Mouse (Mus musculus): Measurements from ENCODE around the gene Fam47e. TPM values are rescaled to one million over a fixed set of nuclear protein-coding genes. Genes with fewer than 3 reads are reported as not detected.
"Not testable (repeated sequence)": the region's sequence is repeated elsewhere in the genome, so short reads cannot be mapped to it uniquely, and the experiment has no call there.

Gene Fam47e
- polyA plus RNA-seq (2015; fragmentation: Nextera tagmentation; extraction: Ambion mirVana): 0.42 and 0.69 TPM in 2 replicates

- no peak within 1 kb of the TSS for H3K9ac ChIP-seq (replicated peaks)
- H3K27ac ChIP-seq (replicated peaks): no peak within 1 kb of the TSS
- H3K9me3 ChIP-seq: no peaks in the 10 kb centered on the region
- 75% methylated on average over 16 of the region's 16 CpGs for WGBS
- H3K27me3 ChIP-seq: no peaks in the 10 kb centered on the region
- H3K36me3 ChIP-seq: no peaks in the 10 kb centered on the region
- no peaks in the 10 kb centered on the region for H3K4me1 ChIP-seq
- no peak within 1 kb of the TSS for H3K4me2 ChIP-seq (replicated peaks)
- peak; percentile 74 for ATAC-seq (replicated peaks)
- H3K4me3 ChIP-seq: no peak within 1 kb of the TSS
Measured at GRCm38 (mm10) chr5:92554891-92555511, at the start of gene Fam47e. Gene Fam47e, plus strand, starts transcription at chr5:92555069.

GRCm38 (mm10) chr5:92505402-92505865 is 49.4 kb upstream of the Fam47e start:
- Histone ChIP-seq H3K27ac (replicated peaks) (peak overlapping the region; percentile 99), H3K4me1 (peaks cover 27% of the 10 kb centered on the region), H3K36me3 (no peaks in the 10 kb centered on the region), H3K4me3 (peak overlapping the region; percentile 79), H3K27me3 (no peaks in the 10 kb centered on the region), H3K4me2 (replicated peaks) (peak overlapping the region; percentile 64), H3K9me3 (no peaks in the 10 kb centered on the region), H3K9ac (replicated peaks) (peak overlapping the region; percentile 93)
- WGBS: under 1% methylated on average over 48 of the region's 48 CpGs
- peak; percentile 97 for ATAC-seq (replicated peaks)

GRCm38 (mm10) chr5:92506301-92506729 is 48.6 kb upstream of the Fam47e start:
- ATAC-seq (replicated peaks): no peak; the same call in 1 of the 2 replicates
- WGBS: 19% methylated on average over 4 of the region's 4 CpGs

GRCm38 (mm10) chr5:92506733-92507132 is 48.1 kb upstream of the Fam47e start, which contains the start of gene Scarb2:
Gene Scarb2, minus strand, starts transcription at chr5:92506833.
- Histone ChIP-seq H3K9me3 (no peaks in the 10 kb centered on the region), H3K9ac (replicated peaks) (peak within 1 kb of the TSS; percentile 93), H3K4me2 (replicated peaks) (peak within 1 kb of the TSS; percentile 64), H3K4me3 (peak within 1 kb of the TSS; percentile 79), H3K27me3 (no peaks in the 10 kb centered on the region), H3K4me1 (peaks cover 27% of the 10 kb centered on the region), H3K27ac (replicated peaks) (peak within 1 kb of the TSS; percentile 99), H3K36me3 (no peaks in the 10 kb centered on the region)
- no peak for ATAC-seq (replicated peaks)

More at GRCm38 (mm10) chr5:92506301-92506729, 48.6 kb upstream of the Fam47e start:
- peak overlapping the region; percentile 99 for H3K27ac ChIP-seq (replicated peaks)
- peak overlapping the region; percentile 79 for H3K4me3 ChIP-seq
- peaks cover 27% of the 10 kb centered on the region for H3K4me1 ChIP-seq
- H3K27me3 ChIP-seq: no peaks in the 10 kb centered on the region
- 0 out of 2 replicates have a peak overlapping the region, but pooled peaks have one; percentile 93 for H3K9ac ChIP-seq (replicated peaks)
- H3K36me3 ChIP-seq: no peaks in the 10 kb centered on the region
- no peaks in the 10 kb centered on the region for H3K9me3 ChIP-seq
- H3K4me2 ChIP-seq (replicated peaks): peak overlapping the region; percentile 64

- no peak for ATAC-seq (replicated peaks)
- no peak overlapping the region for H3K27ac ChIP-seq (replicated peaks)
- 90% methylated on average over 5 of the region's 5 CpGs for WGBS
- H3K4me2 ChIP-seq (replicated peaks): no peak overlapping the region
- no peaks in the 10 kb centered on the region for H3K36me3 ChIP-seq
- peaks cover 14% of the 10 kb centered on the region for H3K4me1 ChIP-seq
- no peak overlapping the region for H3K4me3 ChIP-seq
- no peaks in the 10 kb centered on the region for H3K9me3 ChIP-seq
- no peak overlapping the region for H3K9ac ChIP-seq (replicated peaks)
- no peaks in the 10 kb centered on the region for H3K27me3 ChIP-seq
Measured at GRCm38 (mm10) chr5:92508853-92509252, 46.0 kb upstream of the Fam47e start.

DNA sequence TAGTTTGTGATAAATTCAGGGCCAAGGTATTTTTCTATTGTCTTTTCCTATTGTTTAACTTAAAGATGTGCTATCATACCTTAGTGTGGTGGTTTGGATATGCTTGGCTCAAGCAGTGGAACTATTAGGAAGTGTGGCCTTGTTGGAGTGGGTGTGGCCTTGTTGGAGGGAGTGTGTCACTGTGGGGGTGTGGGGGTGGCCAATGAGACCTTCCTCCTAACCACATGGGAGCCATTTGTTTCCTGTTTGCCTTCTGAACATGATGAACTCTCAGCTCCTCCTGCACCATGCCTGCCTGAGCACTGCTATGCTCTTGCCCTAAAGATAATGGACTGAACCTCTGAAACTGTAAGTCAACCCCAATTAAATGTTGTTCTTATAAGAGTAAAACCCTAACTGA is 43.6 kb upstream of the Fam47e start:
- Histone ChIP-seq H3K4me1 (peaks cover 4% of the 10 kb centered on the region), H3K4me2 (replicated peaks) (no peak overlapping the region), H3K4me3 (no peak overlapping the region), H3K27ac (replicated peaks) (no peak overlapping the region), H3K9me3 (no peaks in the 10 kb centered on the region), H3K36me3 (no peaks in the 10 kb centered on the region), H3K27me3 (no peaks in the 10 kb centered on the region), H3K9ac (replicated peaks) (no peak overlapping the region)
- no peak for ATAC-seq (replicated peaks)

- H3K27me3 ChIP-seq: no peaks in the 10 kb centered on the region
- 91% methylated on average over 5 of the region's 5 CpGs for WGBS
- no peak overlapping the region for H3K27ac ChIP-seq (replicated peaks)
- no peaks in the 10 kb centered on the region for H3K4me1 ChIP-seq
- no peak overlapping the region for H3K4me3 ChIP-seq
- no peaks in the 10 kb centered on the region for H3K36me3 ChIP-seq
- H3K9ac ChIP-seq (replicated peaks): no peak overlapping the region
- no peak overlapping the region for H3K4me2 ChIP-seq (replicated peaks)
- no peaks in the 10 kb centered on the region for H3K9me3 ChIP-seq
- ATAC-seq (replicated peaks): no peak
Measured at GRCm38 (mm10) chr5:92512066-92512465, 42.8 kb upstream of the Fam47e start.

- ATAC-seq (replicated peaks); H3K27ac ChIP-seq (replicated peaks); H3K4me3 ChIP-seq; H3K4me1 ChIP-seq; H3K9ac ChIP-seq (replicated peaks); H3K36me3 ChIP-seq; H3K27me3 ChIP-seq; H3K4me2 ChIP-seq (replicated peaks); H3K9me3 ChIP-seq: not testable (repeated sequence)
- WGBS: 91% methylated on average over 2 of the region's 2 CpGs
Measured at GRCm38 (mm10) chr5:92521131-92521530, 33.7 kb upstream of the Fam47e start.

GRCm38 (mm10) chr5:92524821-92525258 is 30.0 kb upstream of the Fam47e start:
- H3K36me3 ChIP-seq: no peaks in the 10 kb centered on the region

GRCm38 (mm10) chr5:92539698-92540097 is 15.2 kb upstream of the Fam47e start:
- Histone ChIP-seq H3K27me3 (no peaks in the 10 kb centered on the region), H3K36me3 (no peaks in the 10 kb centered on the region), H3K4me2 (replicated peaks) (no peak overlapping the region), H3K4me1 (no peaks in the 10 kb centered on the region), H3K9me3 (no peaks in the 10 kb centered on the region), H3K27ac (replicated peaks) (no peak overlapping the region), H3K4me3 (no peak overlapping the region), H3K9ac (replicated peaks) (no peak overlapping the region)
- WGBS: 83% methylated on average over 4 of the region's 4 CpGs
- no peak for ATAC-seq (replicated peaks)

More at GRCm38 (mm10) chr5:92524821-92525258, 30.0 kb upstream of the Fam47e start:
- H3K4me2 ChIP-seq (replicated peaks): no peak overlapping the region
- H3K27me3 ChIP-seq: no peaks in the 10 kb centered on the region
- no peak overlapping the region for H3K27ac ChIP-seq (replicated peaks)
- no peak overlapping the region for H3K9ac ChIP-seq (replicated peaks)
- WGBS: 71% methylated on average over 6 of the region's 6 CpGs
- no peaks in the 10 kb centered on the region for H3K4me1 ChIP-seq
- H3K4me3 ChIP-seq: no peak overlapping the region
- H3K9me3 ChIP-seq: no peaks in the 10 kb centered on the region
- ATAC-seq (replicated peaks): no peak

DNA sequence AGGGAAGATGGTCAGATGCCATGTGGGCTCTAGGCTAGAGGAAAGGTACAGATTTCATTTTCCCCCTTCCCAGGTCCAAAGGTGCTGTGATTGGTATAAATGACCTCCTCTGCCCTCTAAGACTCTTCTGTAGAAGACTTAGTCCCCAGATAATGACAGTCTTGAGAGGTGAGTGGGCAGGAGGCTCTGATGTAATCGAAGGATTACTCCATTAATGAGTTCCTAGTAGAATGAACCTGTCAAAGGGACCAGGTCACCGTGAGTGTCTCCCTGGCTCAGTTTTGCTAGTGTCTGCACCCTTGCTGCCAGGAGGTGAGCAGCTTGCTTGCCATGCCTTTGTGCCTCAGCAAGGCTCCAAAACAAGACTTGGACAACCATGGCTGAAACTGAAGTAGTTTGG is 2.3 kb upstream of the Fam47e start:
- H3K36me3 ChIP-seq: no peaks in the 10 kb centered on the region
- no peaks in the 10 kb centered on the region for H3K4me1 ChIP-seq
- no peaks in the 10 kb centered on the region for H3K27me3 ChIP-seq
- H3K27ac ChIP-seq (replicated peaks): no peak overlapping the region
- H3K4me2 ChIP-seq (replicated peaks): no peak overlapping the region
- 93% methylated on average over 2 of the region's 2 CpGs for WGBS
- ATAC-seq (replicated peaks): no peak
- no peaks in the 10 kb centered on the region for H3K9me3 ChIP-seq
- no peak overlapping the region for H3K4me3 ChIP-seq
- no peak overlapping the region for H3K9ac ChIP-seq (replicated peaks)

GRCm38 (mm10) chr5:92553939-92554338 is 930 bp upstream of the Fam47e start:
- no peak for ATAC-seq (replicated peaks)
- Histone ChIP-seq H3K4me2 (replicated peaks) (no peak overlapping the region), H3K27me3 (no peaks in the 10 kb centered on the region), H3K27ac (replicated peaks) (no peak overlapping the region), H3K9ac (replicated peaks) (no peak overlapping the region), H3K4me1 (no peaks in the 10 kb centered on the region), H3K4me3 (no peak overlapping the region), H3K36me3 (no peaks in the 10 kb centered on the region), H3K9me3 (no peaks in the 10 kb centered on the region)
- 69% methylated on average over 3 of the region's 3 CpGs for WGBS

DNA sequence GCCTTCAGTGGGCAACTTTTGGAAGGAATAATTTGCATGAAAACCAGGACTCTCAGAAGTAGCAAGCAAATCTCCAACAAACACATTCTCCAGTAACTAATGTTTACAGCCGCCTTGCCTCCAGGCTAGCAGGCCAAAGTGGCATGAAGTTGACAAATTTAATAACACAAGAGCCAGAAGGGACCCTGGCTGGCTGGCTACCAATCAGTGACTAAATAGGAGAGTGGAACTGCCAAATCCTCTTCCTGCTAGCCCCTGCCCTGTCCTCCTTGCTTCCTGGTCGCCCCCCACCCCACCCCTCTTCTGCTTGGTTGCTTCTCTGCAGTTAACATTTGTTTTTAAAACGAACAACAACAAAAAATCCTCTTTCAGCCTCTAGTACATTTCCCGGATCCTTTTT is 426 bp upstream of the Fam47e start:
- no peaks in the 10 kb centered on the region for H3K9me3 ChIP-seq
- 70% methylated on average over 4 of the region's 4 CpGs for WGBS
- no peak overlapping the region for H3K4me3 ChIP-seq
- no peaks in the 10 kb centered on the region for H3K36me3 ChIP-seq
- no peaks in the 10 kb centered on the region for H3K27me3 ChIP-seq
- H3K9ac ChIP-seq (replicated peaks): no peak overlapping the region
- H3K4me2 ChIP-seq (replicated peaks): no peak overlapping the region
- ATAC-seq (replicated peaks): peak; percentile 61; the same call in 1 of the 2 replicates
- no peak overlapping the region for H3K27ac ChIP-seq (replicated peaks)
- H3K4me1 ChIP-seq: no peaks in the 10 kb centered on the region
